Comparison of ENCODE assay signal across 10 mouse cellular contexts in the genomic region with DNA sequence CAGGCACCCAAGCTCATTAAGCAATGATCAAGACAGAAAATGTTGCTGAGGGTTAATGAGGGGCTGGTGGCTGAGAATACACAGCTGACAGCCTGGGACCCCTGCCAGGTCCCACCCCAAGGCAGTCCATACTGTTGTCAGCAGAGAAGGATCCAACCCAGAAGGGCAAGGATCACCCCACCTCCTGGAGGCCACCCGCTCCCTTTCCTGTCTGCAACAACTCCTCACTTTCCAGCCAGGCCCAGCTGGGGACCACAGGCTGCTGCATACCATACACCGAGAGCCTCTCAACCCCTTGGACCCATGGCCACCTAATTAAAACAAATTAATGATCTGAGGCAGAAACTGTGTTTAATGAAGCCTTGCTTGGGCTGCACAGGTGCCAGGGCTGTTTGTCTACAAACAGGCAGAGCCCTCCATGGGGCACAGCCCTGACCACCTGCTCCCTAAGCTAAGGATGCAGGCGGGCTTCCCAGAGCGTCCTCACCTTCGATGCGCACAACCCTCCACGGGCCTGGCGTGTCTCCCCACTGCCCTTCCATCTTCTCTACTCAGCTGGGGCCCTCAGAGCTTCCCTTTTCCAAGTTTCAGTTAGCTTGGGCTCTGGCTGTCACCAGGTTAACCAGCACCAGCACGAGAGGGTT. TPM values are rescaled to one million over a fixed set of nuclear protein-coding genes. Genes with fewer than 3 reads are reported as not detected.
DNase-seq lines count a peak whose midpoint lies in the region; ATAC-seq lines count a peak whose summit lies in the region.
"Had no signal": no experiment of that assay in that cellular context is flagged by ENCODE, and none has a peak within 500 bp of the region (broad histone marks: within the 10 kb centered on the region; RNA-seq: fewer than 3 reads in every experiment).

No protein-coding gene starts in this region.

- no peaks in the 10 kb centered on the region for H3K9me3 ChIP-seq in midbrain, embryonic 10.5 days (replicated peaks)
- no peaks in the 10 kb centered on the region for H3K9me3 ChIP-seq in midbrain, embryonic 15.5 days
- H3K9me3 ChIP-seq in hindbrain, embryonic 16.5 days (ENCODE audit: control insufficient read depth, low read length) = no peaks in the 10 kb centered on the region

- intact Hi-C loops in left cerebral cortex, postnatal 36 days (cut with DNase I) = no loop called here

- no peak overlapping the region for H3K4me2 ChIP-seq in midbrain, embryonic 15.5 days
- no peak overlapping the region for H3K4me2 ChIP-seq in hindbrain, embryonic 16.5 days (ENCODE audit: low read length)

- no peak overlapping the region for H3K4me3 ChIP-seq in midbrain, embryonic 10.5 days
- H3K4me3 ChIP-seq in midbrain, embryonic 15.5 days = no peak overlapping the region
- no peak overlapping the region for H3K4me3 ChIP-seq in hindbrain, embryonic 16.5 days (ENCODE audit: low read length)
- H3K4me3 ChIP-seq: left cerebral cortex, adult 2 months had no signal

- H3K36me3 ChIP-seq in midbrain, embryonic 10.5 days = no peaks in the 10 kb centered on the region
- H3K36me3 ChIP-seq in midbrain, embryonic 15.5 days (replicated peaks) = no peaks in the 10 kb centered on the region
- no peaks in the 10 kb centered on the region for H3K36me3 ChIP-seq in hindbrain, embryonic 16.5 days (ENCODE audit: control insufficient read depth, insufficient read depth, low read length)

- H3K9ac ChIP-seq in midbrain, embryonic 15.5 days = no peak overlapping the region
- no peak overlapping the region for H3K9ac ChIP-seq in hindbrain, embryonic 16.5 days (ENCODE audit: low read depth, low read length)
- H3K9ac ChIP-seq: liver, postnatal 0 days had no signal

- peak; percentile 17 to 48 for DNase-seq in cerebellum, postnatal 4 days (ENCODE audit: low spot score in 2 of 2)
- no peak for DNase-seq in cerebellum, adult 11 months
- no peak for DNase-seq in midbrain, embryonic 10.5 days (ENCODE audit: low spot score)
- peak; percentile 56 to 90 for DNase-seq in lung, postnatal 4 days
- no peak for DNase-seq in left cerebral cortex, postnatal 36 days (ENCODE audit: low spot score in 2 of 2)
- DNase-seq: liver, postnatal 0 days had no signal

- peak overlapping the region; percentile 33; the same call in 1 of the 2 replicates for H3K27ac ChIP-seq in midbrain, embryonic 10.5 days (replicated peaks)
- H3K27ac ChIP-seq in midbrain, embryonic 15.5 days = no peak overlapping the region
- no peak overlapping the region for H3K27ac ChIP-seq in hindbrain, embryonic 16.5 days (ENCODE audit: low read depth, low read length)
- H3K27ac ChIP-seq: left cerebral cortex, adult 2 months had no signal

- ATAC-seq in midbrain, embryonic 15.5 days (replicated peaks) = no peak; the same call in 1 of the 2 replicates
- peak; percentile 86 for ATAC-seq in hindbrain, embryonic 16.5 days
- ATAC-seq in inflammation-experienced regulatory T-cells, adult 6 months = no peak
- ATAC-seq: liver, postnatal 0 days had no signal

- WGBS in midbrain, embryonic 10.5 days = 80% methylated on average over 9 of the region's 9 CpGs
- WGBS in midbrain, embryonic 15.5 days = 60% methylated on average over 9 of the region's 9 CpGs
- 53% methylated on average over 9 of the region's 9 CpGs for WGBS in hindbrain, embryonic 16.5 days

- H3K4me1 ChIP-seq in midbrain, embryonic 10.5 days = peaks cover 4% of the 10 kb centered on the region
- H3K4me1 ChIP-seq in midbrain, embryonic 15.5 days = no peaks in the 10 kb centered on the region
- H3K4me1 ChIP-seq in hindbrain, embryonic 16.5 days (ENCODE audit: control insufficient read depth, insufficient read depth, low read depth, low read length) = no peaks in the 10 kb centered on the region; the same call in 1 of the 2 replicates

- no peaks in the 10 kb centered on the region for H3K27me3 ChIP-seq in midbrain, embryonic 10.5 days (ENCODE audit: low read depth, poor library complexity, severe bottlenecking)
- H3K27me3 ChIP-seq in midbrain, embryonic 15.5 days (replicated peaks) = no peaks in the 10 kb centered on the region
- H3K27me3 ChIP-seq in hindbrain, embryonic 16.5 days (replicated peaks; ENCODE audit: control insufficient read depth, insufficient read depth, low read length) = no peaks in the 10 kb centered on the region

RNA-seq across cellular contexts. Expression of a gene that starts 53.4 kb away (rescaled TPM):
- polyA plus RNA-seq in midbrain, embryonic 10.5 days (2016; fragmentation: Nextera tagmentation; extraction: Ambion mirVana) = 68.1 and 80.9 TPM in 2 replicates
- 20.5 and 24.0 TPM in 2 replicates for polyA plus RNA-seq in midbrain, embryonic 15.5 days (2015; fragmentation: Nextera tagmentation; extraction: Ambion mirVana)
- 16.3 and 17.7 TPM in 2 replicates for polyA plus RNA-seq in hindbrain, embryonic 16.5 days (2015; fragmentation: Nextera tagmentation; extraction: Ambion mirVana)
- total RNA-seq in left cerebral cortex, postnatal 36 days (2021) = 1 to 10 TPM; 4.8 to 5.3 TPM
- under 1 TPM in 1 of 3 experiments, not detected in 2; 0.35 TPM for polyA plus RNA-seq in inflammation-experienced regulatory T-cells, adult 6 months (2017; shearing (Covaris generic))

Comparison
In these comparisons a context has a peak if more than half of its experiments do, and no peak if none do; other contexts are left out.
1. DNase-seq: peak in cerebellum, postnatal 4 days (2 of 2) and lung, postnatal 4 days (2 of 2); none in cerebellum, adult 11 months (single experiment), midbrain, embryonic 10.5 days (single experiment) and left cerebral cortex, postnatal 36 days (0 of 2).
2. RNA of a gene that starts 53.4 kb away (polyA plus RNA-seq): 68.1 to 80.9 TPM in midbrain, embryonic 10.5 days, 20.5 to 24.0 TPM in midbrain, embryonic 15.5 days and 16.3 to 17.7 TPM in hindbrain, embryonic 16.5 days; 0.35 TPM in inflammation-experienced regulatory T-cells, adult 6 months; every median in the first group is over 10 times any median in the second.